Mouse (Mus musculus): ENCODE measurements around the gene Zdbf2. TPM values are rescaled to one million over a fixed set of nuclear protein-coding genes. Genes with fewer than 3 reads are reported as not detected.

The Zdbf2 gene
- polyA plus RNA-seq, 2 experiments: 0.06 to 0.09 TPM

DNA sequence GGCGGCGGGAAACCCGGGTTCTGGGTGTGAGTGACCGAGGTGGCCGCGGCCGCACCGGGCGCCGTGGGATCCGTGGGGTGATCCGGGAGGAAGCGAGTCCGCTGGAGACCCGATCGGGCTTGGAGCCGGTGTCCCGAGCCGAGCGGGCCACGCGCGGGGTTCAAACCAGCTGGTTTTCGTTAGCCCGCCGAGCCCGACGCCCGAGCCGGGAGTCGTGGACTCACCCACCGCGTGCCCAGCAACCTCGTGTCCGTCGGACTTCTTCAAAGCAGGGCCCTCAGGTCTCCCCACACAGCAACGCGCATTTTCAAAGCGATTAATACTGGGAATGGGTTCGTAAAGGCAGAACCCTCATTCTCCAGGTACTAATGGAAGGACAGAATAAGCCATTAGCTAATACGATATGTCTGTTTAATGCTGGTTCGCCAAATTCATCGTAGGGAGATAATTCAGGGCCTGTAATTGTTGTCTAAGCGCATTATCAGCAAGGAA, 24.7 kb upstream of the Zdbf2 start:
- no peaks in the 10 kb centered on the region for H3K4me1 ChIP-seq (replicated peaks; ENCODE audit: control insufficient read depth in 2 of 2, insufficient read depth in 2 of 2, low read length in 1 of 2)
- peaks cover 69% of the 10 kb centered on the region for H3K27me3 ChIP-seq (ENCODE audit: control insufficient read depth, insufficient read depth, low read length)
- no peak overlapping the region for H3K27ac ChIP-seq
- H3K9ac ChIP-seq (replicated peaks): no peak overlapping the region
- TF ChIP-seq CTCF (IDR thresholded peaks at IDR 0.05; ENCODE audit: low read depth) (no peak), EP300 (IDR thresholded peaks at IDR 0.05; ENCODE audit: low read depth) (no peak)
- 3% methylated on average over 44 of the region's 44 CpGs for WGBS (ENCODE audit: insufficient replicate concordance)
- no peak overlapping the region for H3K4me3 ChIP-seq (ENCODE audit: insufficient read depth in 1 of 2, low read depth in 2 of 2, low read length in 2 of 2)
- DNase-seq (ENCODE audit: low read depth in 3 of 3, low spot score in 3 of 3) (no peak), ATAC-seq (ENCODE audit: insufficient read depth) (no peak)
- H3K4me2 ChIP-seq (ENCODE audit: low read depth): no peak overlapping the region
- H3K9me3 ChIP-seq (ENCODE audit: control insufficient read depth, low read length): no peaks in the 10 kb centered on the region
- no peaks in the 10 kb centered on the region for H3K36me3 ChIP-seq (replicated peaks; ENCODE audit: control insufficient read depth, insufficient read depth, low read depth)

- no peak overlapping the region for H3K4me3 ChIP-seq (ENCODE audit: insufficient read depth in 1 of 2, low read depth in 2 of 2, low read length in 2 of 2)
Observed at GRCm38 (mm10) chr1:63249261-63249660, 23.8 kb upstream of the Zdbf2 start.

GRCm38 (mm10) chr1:63252351-63253209, 20.5 kb upstream of the Zdbf2 start:
- DNase-seq (ENCODE audit: low read depth in 3 of 3, low spot score in 3 of 3) (no peak), ATAC-seq (ENCODE audit: insufficient read depth) (no peak)
- Histone ChIP-seq H3K4me3 (ENCODE audit: insufficient read depth in 1 of 2, low read depth in 2 of 2, low read length in 2 of 2) (no peak overlapping the region), H3K27me3 (ENCODE audit: control insufficient read depth, insufficient read depth, low read length) (peaks cover 80% of the 10 kb centered on the region), H3K9ac (replicated peaks) (no peak overlapping the region), H3K27ac (no peak overlapping the region), H3K4me2 (ENCODE audit: low read depth) (no peak overlapping the region), H3K9me3 (ENCODE audit: control insufficient read depth, low read length) (no peaks in the 10 kb centered on the region), H3K36me3 (replicated peaks; ENCODE audit: control insufficient read depth, insufficient read depth, low read depth) (no peaks in the 10 kb centered on the region), H3K4me1 (replicated peaks; ENCODE audit: control insufficient read depth in 2 of 2, insufficient read depth in 2 of 2, low read length in 1 of 2) (no peaks in the 10 kb centered on the region)
- peak; percentile 34 for TF ChIP-seq CTCF (IDR thresholded peaks at IDR 0.05; ENCODE audit: low read depth)
- TF ChIP-seq EP300 (IDR thresholded peaks at IDR 0.05; ENCODE audit: low read depth): no peak
- 36% methylated on average over 24 of the region's 24 CpGs for whole genome bisulfite sequencing (ENCODE audit: insufficient replicate concordance)

More at GRCm38 (mm10) chr1:63249261-63249660, 23.8 kb upstream of the Zdbf2 start:
- H3K27ac ChIP-seq: no peak overlapping the region
- no peak for TF ChIP-seq CTCF (IDR thresholded peaks at IDR 0.05; ENCODE audit: low read depth)
- TF ChIP-seq EP300 (IDR thresholded peaks at IDR 0.05; ENCODE audit: low read depth): no peak
- DNase-seq (ENCODE audit: low read depth in 3 of 3, low spot score in 3 of 3) (no peak), ATAC-seq (ENCODE audit: insufficient read depth) (no peak)
- H3K4me2 ChIP-seq (ENCODE audit: low read depth): no peak overlapping the region
- WGBS (ENCODE audit: insufficient replicate concordance): 18% methylated on average over 4 of the region's 4 CpGs
- H3K9ac ChIP-seq (replicated peaks): no peak overlapping the region
- H3K4me1 ChIP-seq (replicated peaks; ENCODE audit: control insufficient read depth in 2 of 2, insufficient read depth in 2 of 2, low read length in 1 of 2): no peaks in the 10 kb centered on the region
- H3K9me3 ChIP-seq (ENCODE audit: control insufficient read depth, low read length): no peaks in the 10 kb centered on the region
- no peaks in the 10 kb centered on the region for H3K36me3 ChIP-seq (replicated peaks; ENCODE audit: control insufficient read depth, insufficient read depth, low read depth)
- peaks cover 71% of the 10 kb centered on the region for H3K27me3 ChIP-seq (ENCODE audit: control insufficient read depth, insufficient read depth, low read length)

GRCm38 (mm10) chr1:63253291-63253690, 19.8 kb upstream of the Zdbf2 start:
- WGBS (ENCODE audit: insufficient replicate concordance): 38% methylated on average over 5 of the region's 5 CpGs
- TF ChIP-seq EP300 (IDR thresholded peaks at IDR 0.05; ENCODE audit: low read depth) (no peak), CTCF (IDR thresholded peaks at IDR 0.05; ENCODE audit: low read depth) (no peak)
- Histone ChIP-seq H3K27me3 (ENCODE audit: control insufficient read depth, insufficient read depth, low read length) (peaks cover 73% of the 10 kb centered on the region), H3K9me3 (ENCODE audit: control insufficient read depth, low read length) (no peaks in the 10 kb centered on the region), H3K36me3 (replicated peaks; ENCODE audit: control insufficient read depth, insufficient read depth, low read depth) (no peaks in the 10 kb centered on the region), H3K9ac (replicated peaks) (no peak overlapping the region), H3K4me2 (ENCODE audit: low read depth) (no peak overlapping the region), H3K4me3 (ENCODE audit: insufficient read depth in 1 of 2, low read depth in 2 of 2, low read length in 2 of 2) (no peak overlapping the region), H3K27ac (no peak overlapping the region), H3K4me1 (replicated peaks; ENCODE audit: control insufficient read depth in 2 of 2, insufficient read depth in 2 of 2, low read length in 1 of 2) (no peaks in the 10 kb centered on the region)
- DNase-seq (ENCODE audit: low read depth in 3 of 3, low spot score in 3 of 3): no peak
- no peak for ATAC-seq (ENCODE audit: insufficient read depth)

- H3K9ac ChIP-seq (replicated peaks): no peak overlapping the region
- no peak overlapping the region for H3K4me3 ChIP-seq (ENCODE audit: insufficient read depth in 1 of 2, low read depth in 2 of 2, low read length in 2 of 2)
- 21% methylated on average over 4 of the region's 4 CpGs for WGBS (ENCODE audit: insufficient replicate concordance)
- ATAC-seq (ENCODE audit: insufficient read depth) (no peak), DNase-seq (ENCODE audit: low read depth in 3 of 3, low spot score in 3 of 3) (no peak)
- H3K9me3 ChIP-seq (ENCODE audit: control insufficient read depth, low read length): no peaks in the 10 kb centered on the region
- no peak overlapping the region for H3K27ac ChIP-seq
- H3K36me3 ChIP-seq (replicated peaks; ENCODE audit: control insufficient read depth, insufficient read depth, low read depth): no peaks in the 10 kb centered on the region
- peaks cover 72% of the 10 kb centered on the region for H3K27me3 ChIP-seq (ENCODE audit: control insufficient read depth, insufficient read depth, low read length)
- H3K4me1 ChIP-seq (replicated peaks; ENCODE audit: control insufficient read depth in 2 of 2, insufficient read depth in 2 of 2, low read length in 1 of 2): no peaks in the 10 kb centered on the region
- TF ChIP-seq CTCF (IDR thresholded peaks at IDR 0.05; ENCODE audit: low read depth) (no peak), EP300 (IDR thresholded peaks at IDR 0.05; ENCODE audit: low read depth) (no peak)
- H3K4me2 ChIP-seq (ENCODE audit: low read depth): no peak overlapping the region
Observed at GRCm38 (mm10) chr1:63255101-63255500, 18.0 kb upstream of the Zdbf2 start.
